Mouse (Mus musculus) right cerebral cortex, postnatal 4 days (tissue): ENCODE measurements around the gene Mgat1.

Source experiments
- DNase-seq: peaks from one replicate; pipeline ENCODE4 v3.0.0-alpha.2; 2022

Gene Mgat1

DNA sequence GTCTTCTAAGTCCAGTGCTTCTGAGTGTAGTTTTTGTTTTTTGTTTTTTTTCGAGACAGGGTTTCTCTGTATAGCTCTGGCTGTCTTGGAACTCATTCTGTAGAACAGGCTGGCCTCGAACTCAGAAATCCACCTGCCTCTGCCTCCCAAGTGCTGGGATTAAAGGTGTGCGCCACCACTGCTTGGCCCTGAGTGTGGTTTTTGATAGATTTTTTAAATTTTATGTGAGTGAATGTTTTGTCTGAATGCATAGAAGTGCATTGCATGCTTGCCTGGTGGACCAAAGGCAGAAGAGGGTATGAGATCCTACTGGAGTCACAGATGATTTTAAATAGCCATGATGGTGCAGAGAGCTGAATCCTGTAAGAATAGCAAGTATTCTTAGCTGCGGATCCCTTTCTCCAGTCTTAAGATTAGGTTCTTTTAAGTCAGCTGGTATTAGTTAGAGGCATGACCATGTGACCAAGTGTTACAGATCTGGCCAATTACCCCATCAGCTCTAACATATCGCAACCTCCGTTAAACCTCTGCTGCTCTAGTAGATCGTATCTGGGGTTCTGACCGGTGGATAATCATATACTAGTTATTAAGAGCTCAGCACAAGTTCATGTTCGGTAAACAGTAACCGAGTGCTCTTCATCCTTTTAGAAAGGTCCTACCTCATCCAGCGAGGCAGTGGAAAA, 906 bp upstream of the Mgat1 start:
- no peak for DNase-seq

DNA sequence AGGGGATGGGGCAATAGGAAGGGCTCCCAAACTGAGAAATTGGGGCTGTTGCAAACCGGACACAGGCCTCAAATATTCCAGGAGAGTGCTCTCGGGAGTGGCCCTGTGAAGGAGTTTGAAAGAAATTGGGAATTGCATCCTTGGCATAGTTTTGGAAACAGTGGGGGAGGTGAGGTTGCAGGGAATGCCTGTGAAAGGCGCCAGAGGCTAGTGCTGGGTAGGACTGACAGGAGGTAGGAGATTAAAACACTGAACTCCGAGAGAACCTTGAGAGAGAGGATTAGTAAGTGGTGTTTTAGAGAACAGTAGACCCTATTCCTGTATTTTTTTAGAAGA, 572 bp downstream of the Mgat1 start:
- no peak for DNase-seq

DNA sequence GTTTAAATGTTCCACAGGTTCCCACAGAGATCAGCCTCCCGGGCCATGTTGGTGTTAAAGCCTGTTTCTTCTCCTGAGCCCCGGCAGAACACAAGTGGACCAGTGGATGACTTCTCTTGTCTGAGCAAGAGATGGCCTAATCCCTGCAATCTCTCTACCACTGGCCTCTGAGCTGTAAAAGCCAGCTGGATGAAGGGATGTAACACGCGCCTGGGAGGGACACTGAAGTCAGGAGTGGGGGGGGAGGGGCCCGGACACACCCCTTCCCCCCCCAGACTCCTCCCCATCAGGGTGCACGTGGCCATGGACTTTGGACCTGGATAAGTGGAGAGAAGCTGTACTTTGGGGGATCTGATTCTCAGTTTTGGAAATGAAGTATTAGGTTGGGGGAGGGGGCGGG, 1.2 kb downstream of the Mgat1 start:
- DNase-seq: no peak

DNA sequence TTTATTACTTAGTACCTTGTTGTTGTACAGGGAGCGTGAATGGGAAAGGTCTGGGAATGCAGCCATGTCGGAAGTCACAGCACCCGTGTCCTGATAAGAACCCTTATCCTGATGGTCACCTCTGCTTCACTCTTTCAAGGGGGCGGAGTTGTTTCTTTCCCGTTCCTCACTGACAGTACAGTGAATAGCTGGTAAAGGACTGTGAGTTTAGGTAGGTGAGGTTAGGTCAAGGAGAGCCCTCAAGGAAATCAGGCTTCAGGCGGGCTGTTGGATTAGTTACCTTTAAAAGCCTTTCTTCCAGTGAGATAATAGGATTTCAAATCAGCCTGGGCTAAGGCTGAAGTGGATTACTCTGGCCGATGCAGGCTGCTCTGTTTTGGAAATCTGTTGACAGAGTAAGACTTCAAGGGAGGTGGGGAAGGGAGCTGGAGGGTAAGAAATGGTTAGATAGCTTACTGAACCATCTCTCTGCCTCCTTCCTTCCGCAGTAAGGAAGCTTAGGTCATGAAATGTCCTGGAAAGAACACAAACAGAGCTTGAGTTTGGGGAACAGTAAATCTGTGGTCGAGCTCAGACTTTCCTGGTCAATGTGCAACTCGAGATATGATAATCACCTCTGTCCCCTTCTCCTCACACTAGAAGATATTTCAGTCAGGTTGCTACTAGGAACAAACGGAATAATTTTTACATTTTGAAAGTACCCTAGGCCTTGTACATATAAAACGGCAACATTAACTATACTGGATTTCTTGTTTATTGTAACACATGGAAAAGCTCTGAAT, 1.8 kb downstream of the Mgat1 start:
- DNase-seq: no peak

DNA sequence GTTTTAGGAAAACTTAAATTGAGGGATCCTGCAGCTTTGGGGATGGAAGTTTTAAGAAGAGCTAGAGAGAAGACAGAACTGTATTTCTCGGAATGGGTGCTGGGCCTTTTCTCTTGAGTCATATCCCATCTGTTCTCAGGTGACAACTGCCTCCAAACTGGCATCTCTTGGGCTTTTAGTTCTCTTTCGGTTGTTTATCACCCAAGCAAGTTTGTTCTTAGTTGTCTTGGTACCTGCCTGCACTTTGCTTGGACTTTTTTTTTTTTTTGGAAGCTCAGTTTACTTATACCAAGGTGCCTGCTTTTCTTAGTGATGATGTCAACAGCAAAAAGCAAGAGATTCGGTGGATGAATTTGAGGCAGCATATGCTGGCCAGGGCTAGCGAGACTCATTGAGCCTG, 2.5 kb downstream of the Mgat1 start:
- DNase-seq: no peak

DNA sequence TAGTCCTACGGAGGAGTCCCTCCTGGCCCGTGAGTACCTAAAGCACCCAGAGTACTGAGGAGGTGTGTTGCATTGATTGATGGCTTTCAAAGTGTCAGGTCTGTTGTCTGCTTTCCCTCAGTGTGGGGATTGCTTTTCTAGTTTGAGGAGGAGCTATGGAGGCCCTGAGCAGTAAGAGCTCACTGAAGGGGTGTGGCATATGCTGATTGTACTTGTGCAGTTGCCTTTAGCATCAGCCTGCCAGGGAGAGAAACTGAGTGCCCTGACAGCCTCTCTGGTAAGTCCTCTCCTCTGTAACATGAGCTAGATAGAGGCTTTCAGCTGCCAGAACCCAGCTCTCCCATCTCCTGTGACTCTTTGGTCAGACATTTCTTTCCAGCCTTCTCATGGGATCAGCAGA, 3.3 kb downstream of the Mgat1 start:
- no peak for DNase-seq

DNA sequence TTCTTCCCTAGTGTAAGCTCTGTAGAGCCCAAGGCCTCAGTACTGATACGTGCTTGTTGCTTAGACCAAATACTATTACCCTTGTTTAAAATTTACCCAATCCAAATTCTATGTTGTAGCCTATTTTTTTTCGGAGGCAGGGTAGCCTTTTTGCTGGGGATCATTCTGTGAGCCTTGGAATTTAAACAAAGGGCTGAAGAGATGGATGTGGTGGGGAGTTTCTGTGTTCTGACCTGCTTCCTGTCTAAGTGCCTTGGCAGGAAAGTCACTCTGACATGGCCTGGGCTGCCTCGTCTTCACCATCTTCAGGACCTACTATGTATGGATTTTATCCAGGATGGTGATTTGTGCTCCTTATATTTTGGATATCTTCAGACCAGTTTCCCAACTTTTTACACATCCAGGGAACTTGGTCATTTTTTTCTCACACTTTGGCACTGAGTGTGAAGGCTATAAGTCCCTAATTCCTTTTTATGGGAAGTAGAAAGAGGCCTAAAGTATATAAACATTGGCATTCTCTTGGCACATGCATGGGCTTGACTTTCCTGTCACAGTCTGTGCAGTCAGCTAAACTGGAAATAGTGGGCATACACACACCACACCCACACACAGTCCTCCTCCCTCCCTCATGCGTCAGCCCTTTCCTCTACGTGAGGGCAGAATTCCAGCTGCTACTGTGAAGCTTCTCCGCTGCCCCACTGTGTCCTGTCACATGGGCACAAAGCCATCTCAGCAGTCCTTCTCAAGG, 4.4 kb downstream of the Mgat1 start:
- DNase-seq: no peak

DNA sequence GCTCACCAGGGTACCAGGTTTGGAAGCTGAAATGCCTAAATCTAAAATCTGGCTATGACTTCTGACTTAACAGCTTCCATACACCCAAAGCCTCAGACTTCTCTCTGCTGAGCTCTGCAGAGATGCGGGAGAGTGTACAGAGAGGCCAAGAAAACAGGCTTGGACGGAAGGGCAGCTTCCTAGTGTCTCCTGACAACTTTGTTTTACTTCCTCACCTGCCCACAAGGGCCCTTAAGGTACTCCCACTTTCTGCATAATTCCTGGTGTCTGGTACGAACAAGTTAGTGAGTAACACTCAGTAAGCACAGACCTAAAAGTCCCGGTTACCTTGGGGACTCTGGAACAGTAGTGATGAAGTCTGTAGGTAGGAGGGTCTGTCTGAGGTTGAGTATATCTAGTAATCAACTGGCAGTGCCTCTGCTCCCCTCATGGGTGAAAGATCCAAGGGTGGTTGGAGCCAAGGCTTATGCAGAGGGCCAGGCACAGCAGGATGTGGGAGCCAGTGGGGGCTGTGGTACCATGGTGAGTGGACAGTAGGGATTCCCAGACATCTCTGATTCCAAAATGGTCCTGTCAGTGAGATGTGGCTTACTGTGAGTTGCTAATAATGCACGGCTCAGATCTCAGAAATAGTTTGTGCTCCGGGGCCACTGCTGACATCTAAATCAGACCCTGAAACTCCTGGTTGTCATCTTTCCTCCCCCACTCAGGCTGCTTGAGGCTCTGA, 5.1 kb downstream of the Mgat1 start:
- DNase-seq: no peak

DNA sequence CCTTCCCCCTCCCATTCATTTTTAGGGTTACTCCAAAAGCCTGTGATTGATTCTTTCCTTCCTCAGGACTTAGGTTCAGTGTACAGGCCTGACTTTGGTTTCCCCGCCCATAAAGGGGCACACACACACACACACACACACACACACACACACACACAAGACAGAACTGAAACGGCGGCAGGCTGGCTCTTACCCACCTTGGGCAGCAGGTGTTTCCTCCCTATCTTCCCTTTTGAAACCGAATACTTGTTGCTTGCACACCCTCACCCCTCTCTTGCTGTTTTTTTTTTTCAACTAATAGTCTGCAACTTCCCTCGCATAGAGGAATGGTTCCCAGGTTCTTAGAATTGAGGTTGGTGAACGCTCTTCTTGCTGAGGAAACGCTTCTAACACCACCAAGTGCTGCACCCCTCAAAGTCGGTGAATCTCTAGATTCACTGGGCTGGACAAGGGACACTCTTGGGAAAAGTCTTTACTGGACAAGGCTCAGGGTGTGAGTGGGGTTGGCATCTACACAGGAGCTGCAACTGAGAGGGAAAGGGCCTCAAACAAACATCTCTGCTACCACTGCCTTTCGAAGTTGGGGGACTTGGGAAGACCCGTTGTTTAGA, 5.9 kb downstream of the Mgat1 start:
- no peak for DNase-seq

DNA sequence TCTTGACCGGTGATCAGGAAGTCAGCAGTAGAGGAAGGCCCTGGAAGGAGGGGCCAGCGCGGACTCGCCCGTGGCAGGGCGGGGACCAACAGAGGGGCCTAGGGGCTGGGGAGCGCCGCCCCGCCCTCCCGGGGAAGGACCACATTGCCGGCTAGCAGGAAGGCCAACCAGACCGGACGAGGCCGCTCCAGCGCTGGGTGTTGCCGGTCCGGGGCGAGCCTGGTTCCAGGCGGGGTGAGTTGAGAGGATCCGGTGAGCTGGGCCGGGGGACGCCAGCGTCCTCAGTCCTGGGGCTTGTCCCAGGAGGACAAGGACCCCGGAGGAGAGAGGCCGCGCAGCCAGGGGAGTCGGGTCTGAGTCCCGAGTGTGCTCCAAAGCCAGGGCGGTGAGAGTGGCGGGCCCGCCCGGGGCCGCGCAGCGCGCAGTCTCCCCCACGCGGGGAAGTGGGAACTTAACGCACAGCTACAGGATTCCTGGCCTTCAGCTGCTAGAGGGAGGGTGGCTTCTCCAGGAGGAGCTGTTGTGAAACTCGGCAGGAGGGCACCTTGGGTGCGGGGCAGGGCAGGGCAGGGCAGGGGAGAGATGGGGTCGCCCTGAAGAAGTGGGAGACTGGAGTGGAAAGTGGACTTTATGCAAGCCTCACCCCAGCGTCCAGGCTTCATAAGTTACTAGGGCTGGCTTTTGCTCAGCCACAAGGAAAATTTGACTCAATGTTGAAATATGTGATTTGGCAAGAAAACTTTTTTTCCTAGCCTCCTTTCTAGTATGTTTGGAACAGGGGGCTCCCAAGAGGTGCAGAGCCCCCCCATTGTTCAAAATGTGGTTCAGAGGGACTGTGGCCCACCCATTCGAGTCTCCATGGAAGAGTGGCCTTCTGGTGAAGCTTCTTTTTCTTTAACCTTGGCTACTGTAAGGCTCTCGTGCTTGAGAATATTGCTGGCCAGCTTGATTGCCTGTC, 6.7 kb downstream of the Mgat1 start:
- DNase-seq: peak; percentile 60

DNA sequence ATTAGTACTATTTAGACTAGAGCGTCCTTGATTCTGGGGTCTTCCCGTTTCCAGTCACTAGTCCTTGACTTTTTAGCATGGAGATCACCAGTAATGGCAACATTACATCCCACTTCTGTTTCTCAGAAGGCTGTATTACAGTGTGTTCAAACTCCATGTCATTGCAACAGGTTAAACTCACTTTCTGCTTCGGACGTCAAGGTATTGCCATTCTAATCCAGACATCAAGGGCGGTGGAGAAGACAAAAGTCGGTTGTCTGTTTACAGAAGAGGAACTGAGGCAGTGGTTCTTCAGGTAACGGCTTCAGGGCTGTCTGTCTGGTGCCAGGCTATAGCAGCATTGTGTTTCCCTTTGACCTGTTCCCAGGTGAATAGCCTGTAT, 7.4 kb downstream of the Mgat1 start:
- DNase-seq: no peak

DNA sequence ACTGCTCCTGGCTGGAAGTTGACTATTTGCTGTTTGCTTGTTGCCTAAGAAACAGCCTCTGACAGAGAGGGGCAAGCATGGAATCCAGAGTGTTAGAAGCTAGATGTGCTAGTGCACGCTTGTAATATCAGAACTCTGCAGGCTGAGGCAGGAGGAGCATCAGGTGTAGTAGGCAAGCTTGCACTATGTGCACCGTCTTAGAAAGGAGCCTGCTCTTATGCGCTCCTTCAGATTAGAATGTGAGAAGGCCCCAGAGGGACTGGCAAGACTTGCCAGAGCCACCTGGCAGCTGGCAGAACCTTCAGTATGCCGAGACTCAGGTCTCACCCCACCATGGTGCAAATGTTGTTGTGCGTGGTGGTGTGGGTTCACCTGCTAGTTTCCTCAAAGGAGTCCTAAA, 8.1 kb downstream of the Mgat1 start:
- no peak for DNase-seq

DNA sequence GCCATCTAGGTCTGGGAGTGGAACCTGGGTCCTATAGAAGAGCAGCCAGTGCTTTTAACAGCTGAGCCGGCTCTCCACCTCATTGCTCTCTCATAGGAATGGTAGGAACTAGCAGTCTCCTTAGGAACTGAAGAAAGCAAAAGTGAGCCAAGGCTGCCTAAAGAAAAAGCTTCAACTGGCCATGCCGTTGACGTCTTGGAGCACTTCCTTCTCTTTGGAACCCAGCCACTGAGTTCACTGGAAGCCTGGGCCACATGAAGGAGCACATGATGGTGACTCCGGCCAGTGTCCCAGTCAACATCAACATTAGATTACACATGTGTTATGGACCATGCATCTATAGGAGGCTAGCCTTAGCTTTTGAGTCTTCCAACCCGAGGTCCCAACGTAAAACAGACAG, 9.0 kb downstream of the Mgat1 start:
- no peak for DNase-seq

DNA sequence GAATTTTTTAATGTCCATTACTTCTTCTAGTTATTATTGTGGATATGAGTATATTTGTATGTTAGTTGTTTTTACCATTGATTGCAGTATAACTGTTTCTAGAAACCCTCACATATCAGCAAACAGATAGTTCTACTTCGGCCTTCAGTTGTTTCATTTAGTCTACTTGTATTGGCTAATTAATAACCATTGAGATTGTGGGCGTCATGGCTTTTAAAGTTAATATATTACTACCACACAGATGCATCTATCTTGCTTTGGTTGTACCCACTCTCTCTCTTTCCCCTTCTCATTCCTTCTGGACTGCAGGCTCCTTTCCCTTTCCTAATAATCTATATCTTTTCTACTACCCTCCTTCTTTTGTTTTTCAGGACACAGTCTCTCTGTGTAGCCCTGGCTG, 15.3 kb downstream of the Mgat1 start:
- DNase-seq: no peak

DNA sequence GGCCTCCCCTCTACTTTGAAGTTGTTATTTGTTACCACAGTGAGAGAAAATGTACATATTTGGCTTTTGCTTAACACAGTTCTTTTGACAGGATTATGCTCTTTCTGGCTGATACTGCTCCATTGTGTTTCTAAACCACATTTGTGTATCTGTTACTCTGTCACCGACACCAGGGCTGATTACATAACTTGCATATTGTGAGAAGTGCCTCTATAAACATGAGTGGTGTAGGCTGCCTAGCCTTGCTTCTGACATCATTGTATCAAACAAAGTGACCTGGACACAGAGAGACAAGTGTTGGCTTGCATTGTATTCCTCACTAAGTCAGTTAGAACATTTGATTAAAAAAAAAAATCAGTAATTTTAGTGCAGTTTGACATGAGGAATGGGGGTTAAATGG, 15.8 kb downstream of the Mgat1 start:
- DNase-seq: no peak

DNA sequence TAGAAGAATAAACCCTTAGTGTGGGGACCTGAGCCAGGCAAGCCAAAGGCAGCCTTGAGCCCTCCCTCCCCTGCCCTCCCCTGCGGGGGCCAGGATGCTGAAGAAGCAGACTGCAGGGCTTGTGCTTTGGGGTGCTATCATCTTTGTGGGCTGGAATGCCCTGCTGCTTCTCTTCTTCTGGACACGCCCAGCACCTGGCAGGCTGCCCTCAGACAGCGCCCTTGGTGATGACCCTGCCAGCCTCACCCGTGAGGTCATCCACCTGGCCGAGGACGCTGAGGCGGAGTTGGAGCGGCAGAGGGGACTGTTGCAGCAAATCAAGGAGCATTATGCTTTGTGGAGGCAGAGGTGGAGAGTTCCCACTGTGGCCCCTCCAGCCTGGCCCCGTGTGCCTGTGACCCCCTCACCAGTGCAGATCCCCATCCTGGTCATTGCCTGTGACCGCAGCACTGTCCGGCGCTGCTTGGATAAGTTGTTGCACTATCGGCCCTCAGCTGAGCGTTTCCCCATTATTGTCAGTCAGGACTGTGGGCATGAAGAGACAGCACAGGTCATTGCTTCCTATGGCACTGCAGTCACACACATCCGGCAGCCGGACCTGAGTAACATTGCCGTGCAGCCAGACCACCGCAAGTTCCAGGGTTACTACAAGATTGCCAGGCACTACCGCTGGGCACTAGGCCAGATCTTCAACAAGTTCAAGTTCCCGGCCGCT, 16.8 kb downstream of the Mgat1 start:
- no peak for DNase-seq

DNA sequence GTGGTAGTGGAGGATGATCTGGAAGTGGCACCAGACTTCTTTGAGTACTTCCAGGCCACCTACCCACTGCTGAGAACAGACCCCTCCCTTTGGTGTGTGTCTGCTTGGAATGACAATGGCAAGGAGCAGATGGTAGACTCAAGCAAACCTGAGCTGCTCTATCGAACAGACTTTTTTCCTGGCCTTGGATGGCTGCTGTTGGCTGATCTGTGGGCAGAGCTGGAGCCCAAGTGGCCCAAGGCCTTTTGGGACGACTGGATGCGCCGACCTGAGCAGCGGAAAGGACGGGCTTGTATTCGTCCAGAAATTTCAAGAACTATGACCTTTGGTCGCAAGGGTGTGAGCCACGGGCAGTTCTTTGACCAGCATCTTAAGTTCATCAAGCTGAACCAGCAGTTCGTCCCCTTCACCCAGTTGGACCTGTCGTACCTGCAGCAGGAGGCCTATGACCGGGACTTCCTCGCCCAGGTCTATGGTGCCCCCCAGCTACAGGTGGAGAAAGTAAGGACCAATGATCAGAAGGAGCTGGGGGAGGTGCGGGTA, 17.4 kb downstream of the Mgat1 start:
- no peak for DNase-seq

DNA sequence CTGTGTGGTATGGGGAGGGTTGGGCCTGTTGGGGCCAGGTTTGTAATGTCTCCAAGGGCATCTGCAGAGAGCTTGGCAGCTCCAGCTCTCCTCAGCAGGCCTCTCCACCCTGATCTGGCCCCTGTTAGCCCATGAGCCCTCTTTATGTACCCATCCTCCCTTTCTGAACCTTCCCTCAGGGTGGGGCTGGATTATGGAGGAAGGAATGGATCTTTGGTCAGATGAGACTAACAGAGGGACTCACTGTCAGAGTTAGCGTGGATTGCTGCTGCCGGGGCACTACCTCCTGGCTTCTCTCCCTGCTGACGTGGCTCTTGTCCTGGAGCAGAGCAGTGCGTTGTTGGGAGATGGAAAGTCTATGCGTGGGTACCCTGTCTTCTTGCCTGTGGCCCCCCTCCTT, 18.3 kb downstream of the Mgat1 start:
- no peak for DNase-seq

DNA sequence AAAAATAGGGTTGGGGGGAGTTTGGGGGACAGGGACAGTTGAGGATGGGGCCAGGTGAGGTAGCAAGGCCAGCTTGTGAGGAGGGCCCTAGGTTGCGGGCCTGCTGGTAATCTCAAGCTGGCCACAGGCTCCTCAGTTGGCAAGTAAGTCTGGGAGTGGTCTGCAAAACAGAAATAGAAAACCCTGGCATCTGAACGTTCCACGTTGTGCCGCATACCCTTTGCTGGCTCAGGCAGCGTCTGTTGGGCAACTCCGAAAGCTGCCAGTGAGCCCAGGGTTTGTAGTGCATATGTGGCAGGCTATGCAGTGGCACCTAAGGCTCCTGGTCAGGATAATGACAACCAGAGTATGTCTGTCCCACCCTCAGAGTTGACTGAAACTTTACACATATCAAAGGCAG, 19.2 kb downstream of the Mgat1 start:
- no peak for DNase-seq

DNA sequence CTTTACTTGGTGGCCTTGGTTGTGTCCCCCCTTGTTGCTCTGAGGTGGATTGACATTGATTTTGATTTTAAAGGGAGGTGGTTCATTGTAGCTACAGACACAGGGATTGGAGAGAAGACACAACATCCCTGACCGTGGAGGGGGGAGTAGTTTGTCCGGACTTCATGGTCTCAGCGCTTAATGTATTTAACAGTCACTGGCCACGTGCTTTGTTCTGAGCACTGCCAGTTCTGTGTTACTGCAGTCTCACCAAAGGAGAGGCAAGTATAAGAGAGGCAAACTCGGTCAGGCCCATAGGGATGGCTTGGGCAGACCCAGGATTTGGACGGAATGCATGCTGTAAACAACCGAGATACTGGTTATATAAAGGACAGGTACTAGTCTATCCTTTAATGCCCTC, 20.1 kb downstream of the Mgat1 start:
- no peak for DNase-seq

DNA sequence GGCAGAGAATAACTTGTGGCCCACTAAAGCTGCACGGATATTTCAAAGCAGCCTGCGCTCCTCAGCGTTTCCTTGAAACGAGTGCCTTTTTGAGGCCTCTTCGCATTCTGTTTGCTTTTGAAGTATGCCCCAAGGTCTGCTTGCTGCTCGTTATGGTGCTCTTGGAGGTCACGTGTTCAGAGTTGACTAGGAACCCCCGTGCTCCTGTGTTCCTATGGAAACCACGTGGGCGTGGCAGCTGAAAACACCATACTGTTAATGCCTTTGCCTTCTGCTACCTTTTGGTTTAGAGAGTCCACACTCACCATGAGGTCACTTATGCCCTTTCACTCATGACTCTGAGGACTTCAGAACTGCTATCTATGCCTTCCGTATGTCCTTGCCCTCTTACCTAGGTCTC, 20.6 kb downstream of the Mgat1 start:
- no peak for DNase-seq
